Mouse (Mus musculus): ENCODE results near the gene Cnr2. TPM values are rescaled to one million over a fixed set of nuclear protein-coding genes. Genes with fewer than 3 reads are reported as not detected.

Gene Cnr2
- polyA plus RNA-seq, 1 experiment: 0.16 TPM

DNA sequence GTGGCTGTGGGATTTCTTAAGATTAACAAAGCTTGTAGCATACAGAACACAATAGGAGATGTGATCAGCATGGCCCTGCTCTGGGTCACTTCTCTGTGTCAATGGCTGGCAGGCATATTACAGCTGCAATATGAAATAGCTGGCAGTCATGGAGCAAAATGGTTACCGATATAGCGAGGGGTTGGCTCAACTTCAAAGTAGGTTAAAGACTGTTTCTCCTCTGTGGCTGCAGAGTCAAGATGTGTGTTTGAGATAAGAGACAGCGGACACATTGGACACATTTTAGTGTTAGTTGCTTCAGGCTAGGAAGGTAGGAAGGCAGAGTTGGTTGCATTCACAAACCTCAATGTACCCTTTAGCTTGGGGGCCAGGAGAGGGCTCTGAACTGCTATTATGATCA is 11.4 kb downstream of the Cnr2 start:
- no peaks in the 10 kb centered on the region for H3K27me3 ChIP-seq (ENCODE audit: control insufficient read depth, insufficient read depth, low read length, poor library complexity, severe bottlenecking)
- no peaks in the 10 kb centered on the region for H3K36me3 ChIP-seq (ENCODE audit: control insufficient read depth, insufficient read depth, low read length, poor library complexity, severe bottlenecking)
- TF ChIP-seq EP300 (IDR thresholded peaks at IDR 0.05; ENCODE audit: insufficient read depth, low read depth, low read length): no peak
- TF ChIP-seq CTCF (IDR thresholded peaks at IDR 0.05; ENCODE audit: low read depth, low read length): no peak
- TF ChIP-seq POLR2A (IDR thresholded peaks at IDR 0.05; ENCODE audit: insufficient read depth, low read length): no peak
- H3K4me1 ChIP-seq (ENCODE audit: control insufficient read depth, insufficient read depth, low read length): no peaks in the 10 kb centered on the region
- no peaks in the 10 kb centered on the region for H3K9me3 ChIP-seq (replicated peaks; ENCODE audit: control insufficient read depth, insufficient read depth, low read length, poor library complexity, severe bottlenecking)
- no peak overlapping the region for H3K4me3 ChIP-seq (ENCODE audit: low read depth, low read length)
- H3K27ac ChIP-seq (ENCODE audit: insufficient read depth, low read length): no peak overlapping the region
- no peak overlapping the region for H3K9ac ChIP-seq (ENCODE audit: low read depth, poor library complexity, severe bottlenecking)

DNA sequence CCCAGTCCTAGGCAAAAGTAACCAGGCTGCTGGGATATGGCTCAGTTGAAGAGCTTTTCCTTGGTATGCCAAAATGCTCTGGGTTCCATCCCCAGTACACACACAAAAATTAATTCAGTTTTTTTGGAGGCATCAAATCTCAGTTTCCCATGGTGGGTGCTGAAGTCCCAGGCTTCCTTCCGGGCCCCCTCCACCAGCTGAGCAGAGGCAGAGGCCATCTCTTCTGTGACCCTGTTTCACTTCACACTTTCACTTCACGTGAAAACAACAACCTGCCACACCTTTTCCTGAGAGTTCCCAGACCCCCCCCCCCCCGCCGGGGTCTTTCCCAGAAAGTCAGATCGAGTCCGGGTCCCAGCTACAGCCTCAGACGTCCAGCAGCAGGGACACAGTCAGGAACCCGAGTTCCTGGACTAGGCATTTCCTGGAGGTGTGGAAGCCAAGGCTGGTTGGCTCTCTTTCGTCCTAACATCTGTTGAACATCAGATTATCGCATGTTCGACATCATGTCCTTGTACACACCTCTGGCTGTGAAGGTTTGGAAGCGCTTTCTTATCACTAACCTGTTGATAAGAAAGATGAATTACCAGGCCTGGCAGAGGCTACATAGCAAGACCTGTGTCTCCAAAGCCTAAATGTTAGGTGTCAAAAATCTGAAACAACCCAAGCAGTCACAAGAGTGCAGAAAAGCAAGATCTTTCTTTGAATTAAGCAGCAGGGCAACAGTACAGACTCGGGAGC is 14.3 kb downstream of the Cnr2 start:
- Histone ChIP-seq H3K9me3 (replicated peaks; ENCODE audit: control insufficient read depth, insufficient read depth, low read length, poor library complexity, severe bottlenecking) (no peaks in the 10 kb centered on the region), H3K27ac (ENCODE audit: insufficient read depth, low read length) (no peak overlapping the region), H3K9ac (ENCODE audit: low read depth, poor library complexity, severe bottlenecking) (no peak overlapping the region), H3K36me3 (ENCODE audit: control insufficient read depth, insufficient read depth, low read length, poor library complexity, severe bottlenecking) (no peaks in the 10 kb centered on the region), H3K4me1 (ENCODE audit: control insufficient read depth, insufficient read depth, low read length) (no peaks in the 10 kb centered on the region), H3K27me3 (ENCODE audit: control insufficient read depth, insufficient read depth, low read length, poor library complexity, severe bottlenecking) (no peaks in the 10 kb centered on the region), H3K4me3 (ENCODE audit: low read depth, low read length) (no peak overlapping the region)
- TF ChIP-seq POLR2A (IDR thresholded peaks at IDR 0.05; ENCODE audit: insufficient read depth, low read length) (no peak), EP300 (IDR thresholded peaks at IDR 0.05; ENCODE audit: insufficient read depth, low read depth, low read length) (no peak), CTCF (IDR thresholded peaks at IDR 0.05; ENCODE audit: low read depth, low read length) (no peak)

DNA sequence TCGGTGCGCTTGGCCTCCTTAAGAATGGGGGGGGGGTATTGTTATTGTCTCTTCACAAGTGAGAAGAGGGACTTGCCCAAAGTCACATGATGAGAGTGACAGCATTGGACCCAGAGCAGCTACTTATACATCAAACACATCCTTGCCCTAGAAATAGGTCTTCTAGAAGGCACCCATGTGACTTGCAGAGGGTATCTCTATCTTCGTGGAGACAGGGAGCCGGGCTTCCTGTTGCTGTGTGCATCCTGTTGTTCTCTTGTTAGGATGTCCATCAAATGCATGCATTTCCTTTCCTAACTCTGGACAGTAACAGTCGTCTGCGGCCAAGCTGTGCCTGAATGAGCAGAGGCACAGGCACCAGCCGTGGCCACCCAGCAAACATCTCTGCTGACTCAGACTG is 16.3 kb downstream of the Cnr2 start:
- Histone ChIP-seq H3K9me3 (replicated peaks; ENCODE audit: control insufficient read depth, insufficient read depth, low read length, poor library complexity, severe bottlenecking) (no peaks in the 10 kb centered on the region), H3K9ac (ENCODE audit: low read depth, poor library complexity, severe bottlenecking) (no peak overlapping the region), H3K27ac (ENCODE audit: insufficient read depth, low read length) (no peak overlapping the region), H3K36me3 (ENCODE audit: control insufficient read depth, insufficient read depth, low read length, poor library complexity, severe bottlenecking) (no peaks in the 10 kb centered on the region), H3K4me3 (ENCODE audit: low read depth, low read length) (no peak overlapping the region), H3K4me1 (ENCODE audit: control insufficient read depth, insufficient read depth, low read length) (no peaks in the 10 kb centered on the region), H3K27me3 (ENCODE audit: control insufficient read depth, insufficient read depth, low read length, poor library complexity, severe bottlenecking) (no peaks in the 10 kb centered on the region)
- TF ChIP-seq EP300 (IDR thresholded peaks at IDR 0.05; ENCODE audit: insufficient read depth, low read depth, low read length): no peak
- no peak for TF ChIP-seq CTCF (IDR thresholded peaks at IDR 0.05; ENCODE audit: low read depth, low read length)
- TF ChIP-seq POLR2A (IDR thresholded peaks at IDR 0.05; ENCODE audit: insufficient read depth, low read length): no peak

- Histone ChIP-seq H3K9ac (ENCODE audit: low read depth, poor library complexity, severe bottlenecking) (no peak overlapping the region), H3K9me3 (replicated peaks; ENCODE audit: control insufficient read depth, insufficient read depth, low read length, poor library complexity, severe bottlenecking) (no peaks in the 10 kb centered on the region), H3K27ac (ENCODE audit: insufficient read depth, low read length) (no peak overlapping the region), H3K36me3 (ENCODE audit: control insufficient read depth, insufficient read depth, low read length, poor library complexity, severe bottlenecking) (no peaks in the 10 kb centered on the region), H3K4me3 (ENCODE audit: low read depth, low read length) (no peak overlapping the region), H3K27me3 (ENCODE audit: control insufficient read depth, insufficient read depth, low read length, poor library complexity, severe bottlenecking) (no peaks in the 10 kb centered on the region), H3K4me1 (ENCODE audit: control insufficient read depth, insufficient read depth, low read length) (no peaks in the 10 kb centered on the region)
- TF ChIP-seq POLR2A (IDR thresholded peaks at IDR 0.05; ENCODE audit: insufficient read depth, low read length): no peak
- no peak for TF ChIP-seq EP300 (IDR thresholded peaks at IDR 0.05; ENCODE audit: insufficient read depth, low read depth, low read length)
- TF ChIP-seq CTCF (IDR thresholded peaks at IDR 0.05; ENCODE audit: low read depth, low read length): no peak
Measured at GRCm38 (mm10) chr4:135912164-135912563, 17.0 kb downstream of the Cnr2 start.

- Histone ChIP-seq H3K9me3 (replicated peaks; ENCODE audit: control insufficient read depth, insufficient read depth, low read length, poor library complexity, severe bottlenecking) (no peaks in the 10 kb centered on the region), H3K27ac (ENCODE audit: insufficient read depth, low read length) (no peak overlapping the region), H3K36me3 (ENCODE audit: control insufficient read depth, insufficient read depth, low read length, poor library complexity, severe bottlenecking) (no peaks in the 10 kb centered on the region), H3K27me3 (ENCODE audit: control insufficient read depth, insufficient read depth, low read length, poor library complexity, severe bottlenecking) (no peaks in the 10 kb centered on the region), H3K9ac (ENCODE audit: low read depth, poor library complexity, severe bottlenecking) (no peak overlapping the region), H3K4me3 (ENCODE audit: low read depth, low read length) (no peak overlapping the region), H3K4me1 (ENCODE audit: control insufficient read depth, insufficient read depth, low read length) (no peaks in the 10 kb centered on the region)
- TF ChIP-seq EP300 (IDR thresholded peaks at IDR 0.05; ENCODE audit: insufficient read depth, low read depth, low read length) (no peak), CTCF (IDR thresholded peaks at IDR 0.05; ENCODE audit: low read depth, low read length) (no peak), POLR2A (IDR thresholded peaks at IDR 0.05; ENCODE audit: insufficient read depth, low read length) (no peak)
Measured at GRCm38 (mm10) chr4:135912835-135913234, 17.6 kb downstream of the Cnr2 start.

GRCm38 (mm10) chr4:135913433-135913832 is 18.2 kb downstream of the Cnr2 start:
- H3K27me3 ChIP-seq (ENCODE audit: control insufficient read depth, insufficient read depth, low read length, poor library complexity, severe bottlenecking): no peaks in the 10 kb centered on the region
- no peaks in the 10 kb centered on the region for H3K9me3 ChIP-seq (replicated peaks; ENCODE audit: control insufficient read depth, insufficient read depth, low read length, poor library complexity, severe bottlenecking)
- H3K36me3 ChIP-seq (ENCODE audit: control insufficient read depth, insufficient read depth, low read length, poor library complexity, severe bottlenecking): no peaks in the 10 kb centered on the region
- no peak overlapping the region for H3K27ac ChIP-seq (ENCODE audit: insufficient read depth, low read length)
- H3K4me3 ChIP-seq (ENCODE audit: low read depth, low read length): no peak overlapping the region
- H3K9ac ChIP-seq (ENCODE audit: low read depth, poor library complexity, severe bottlenecking): no peak overlapping the region
- H3K4me1 ChIP-seq (ENCODE audit: control insufficient read depth, insufficient read depth, low read length): no peaks in the 10 kb centered on the region
- TF ChIP-seq POLR2A (IDR thresholded peaks at IDR 0.05; ENCODE audit: insufficient read depth, low read length): no peak
- TF ChIP-seq EP300 (IDR thresholded peaks at IDR 0.05; ENCODE audit: insufficient read depth, low read depth, low read length): no peak
- no peak for TF ChIP-seq CTCF (IDR thresholded peaks at IDR 0.05; ENCODE audit: low read depth, low read length)
